In the genomic region with DNA sequence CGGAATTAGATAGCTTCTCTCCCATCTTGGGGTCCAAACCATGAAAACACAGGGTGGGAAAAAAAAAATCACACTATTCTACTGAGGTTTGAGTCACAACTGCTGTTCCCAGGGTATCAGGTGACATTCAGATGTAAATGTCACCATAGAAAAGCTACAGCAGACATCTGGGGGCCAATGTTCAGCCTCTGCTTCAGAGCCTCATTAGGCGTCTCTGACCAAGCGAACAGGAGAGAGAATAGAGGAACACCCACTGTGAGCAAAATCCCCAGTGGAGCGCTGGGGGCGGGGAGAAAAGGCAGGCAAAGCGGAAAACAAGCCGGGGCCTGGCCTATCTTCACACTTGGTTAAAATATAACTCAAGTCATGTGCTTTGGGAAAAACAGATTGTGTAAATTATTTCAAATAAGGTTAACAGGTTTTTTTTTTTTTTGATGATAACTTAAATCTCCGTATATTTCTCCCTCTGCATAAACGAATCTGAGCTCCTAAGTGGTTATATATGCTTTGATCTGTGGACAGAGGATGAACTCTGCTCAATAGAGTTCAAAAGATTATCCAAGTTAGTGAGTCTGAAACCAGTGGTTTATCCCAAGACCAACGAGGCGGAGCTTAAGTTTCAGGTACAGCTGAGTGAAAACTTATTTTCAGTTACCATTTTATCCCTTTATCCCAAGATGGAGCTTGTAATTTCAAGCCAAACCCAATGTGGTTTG, we compare ENCODE assay signal across 9 mouse cellular contexts.
A peak's percentile ranks its signal among the peaks of the same experiment; 100 is the strongest.
DNase-seq lines count a peak whose midpoint lies in the region; ATAC-seq and TF ChIP-seq lines count a peak whose summit lies in the region.
"Had no signal": no experiment of that assay in that cellular context is flagged by ENCODE, and none has a peak within 500 bp of the region (broad histone marks: within the 10 kb centered on the region; RNA-seq: fewer than 3 reads in every experiment).

No protein-coding gene starts in this region.

- no peak; the same call in 1 of the 2 replicates for ATAC-seq in forebrain, postnatal 0 days
- ATAC-seq in embryonic facial prominence, embryonic 13.5 days (ENCODE audit: insufficient number of reproducible peaks, insufficient read depth, low FRiP score, low TSS enrichment, low read depth), result no peak
- peak; percentile 73 for ATAC-seq in kidney, embryonic 14.5 days (ENCODE audit: low FRiP score, low TSS enrichment)
- ATAC-seq in midbrain, embryonic 14.5 days (ENCODE audit: low FRiP score, low TSS enrichment), result 0 out of 2 replicates have a peak, but pooled peaks have one; percentile 10
- no peak for ATAC-seq in megakaryocyte progenitor cell, adult 5-6 weeks (replicated peaks; ENCODE audit: poor library complexity)

- no peaks in the 10 kb centered on the region for H3K9me3 ChIP-seq in forebrain, embryonic 10.5 days
- H3K9me3 ChIP-seq in forebrain, postnatal 0 days (ENCODE audit: low read length), result no peaks in the 10 kb centered on the region
- no peaks in the 10 kb centered on the region for H3K9me3 ChIP-seq in embryonic facial prominence, embryonic 13.5 days
- H3K9me3 ChIP-seq in kidney, embryonic 14.5 days (ENCODE audit: control insufficient read depth, low read length), result no peaks in the 10 kb centered on the region
- H3K9me3 ChIP-seq in midbrain, embryonic 14.5 days (ENCODE audit: control insufficient read depth, low read length), result no peaks in the 10 kb centered on the region

- no peaks in the 10 kb centered on the region for H3K27me3 ChIP-seq in forebrain, embryonic 10.5 days (ENCODE audit: poor library complexity, severe bottlenecking)
- no peaks in the 10 kb centered on the region for H3K27me3 ChIP-seq in forebrain, postnatal 0 days (ENCODE audit: insufficient read depth, low read length)
- H3K27me3 ChIP-seq in embryonic facial prominence, embryonic 13.5 days, result no peaks in the 10 kb centered on the region
- no peaks in the 10 kb centered on the region for H3K27me3 ChIP-seq in kidney, embryonic 14.5 days (ENCODE audit: control insufficient read depth, insufficient read depth, low read length)
- no peaks in the 10 kb centered on the region for H3K27me3 ChIP-seq in midbrain, embryonic 14.5 days (ENCODE audit: control insufficient read depth, insufficient read depth, low read length)
- H3K27me3 ChIP-seq in cerebellum, adult 2 months (ENCODE audit: control insufficient read depth, insufficient read depth, low read length), result no peaks in the 10 kb centered on the region
- H3K27me3 ChIP-seq in thymus, adult 2 months (ENCODE audit: control insufficient read depth, insufficient read depth, low read length), result no peaks in the 10 kb centered on the region

- no peak for TF ChIP-seq POLR2A in cerebellum, adult 2 months (IDR thresholded peaks at IDR 0.05; ENCODE audit: borderline replicate concordance, insufficient read depth, low read length)
- no peak for TF ChIP-seq POLR2A in thymus, adult 2 months (IDR thresholded peaks at IDR 0.05; ENCODE audit: control insufficient read depth, extremely low read depth, insufficient read depth, low read length, poor library complexity)

- no peak for TF ChIP-seq CTCF in forebrain, postnatal 0 days (IDR thresholded peaks at IDR 0.05; ENCODE audit: low read depth)
- no peak for TF ChIP-seq CTCF in cerebellum, adult 2 months (IDR thresholded peaks at IDR 0.05; ENCODE audit: borderline replicate concordance, insufficient read depth, low read depth, low read length)
- TF ChIP-seq CTCF in thymus, adult 2 months (IDR thresholded peaks at IDR 0.05; ENCODE audit: borderline replicate concordance, control insufficient read depth, extremely low read depth, insufficient read depth, low read length, poor library complexity), result no peak

- H3K36me3 ChIP-seq in forebrain, embryonic 10.5 days (replicated peaks), result 0 out of 2 replicates have a peak, but pooled peaks cover 5% of the 10 kb centered on the region
- no peaks in the 10 kb centered on the region for H3K36me3 ChIP-seq in forebrain, postnatal 0 days (ENCODE audit: insufficient read depth)
- H3K36me3 ChIP-seq in embryonic facial prominence, embryonic 13.5 days, result no peaks in the 10 kb centered on the region
- H3K36me3 ChIP-seq in kidney, embryonic 14.5 days (ENCODE audit: control insufficient read depth, insufficient read depth, low read length), result no peaks in the 10 kb centered on the region
- H3K36me3 ChIP-seq in midbrain, embryonic 14.5 days (ENCODE audit: control insufficient read depth, insufficient read depth, low read length), result no peaks in the 10 kb centered on the region
- no peaks in the 10 kb centered on the region for H3K36me3 ChIP-seq in thymus, adult 2 months (ENCODE audit: control insufficient read depth, insufficient read depth, low read length)

- H3K4me3 ChIP-seq in forebrain, embryonic 10.5 days, result peak overlapping the region; percentile 29
- no peak overlapping the region for H3K4me3 ChIP-seq in forebrain, postnatal 0 days (ENCODE audit: low read depth, low read length)
- H3K4me3 ChIP-seq in embryonic facial prominence, embryonic 13.5 days, result no peak overlapping the region
- no peak overlapping the region for H3K4me3 ChIP-seq in kidney, embryonic 14.5 days (ENCODE audit: low read length)
- H3K4me3 ChIP-seq in midbrain, embryonic 14.5 days (replicated peaks; ENCODE audit: low read depth, low read length), result no peak overlapping the region
- no peak overlapping the region for H3K4me3 ChIP-seq in cerebellum, adult 2 months (replicated peaks; ENCODE audit: insufficient read depth, low read depth, low read length)
- H3K4me3 ChIP-seq in thymus, adult 2 months (ENCODE audit: control insufficient read depth, insufficient read depth, low read length), result no peak overlapping the region

- DNase-seq in forebrain, embryonic 10.5 days (ENCODE audit: extremely low spot score, low spot score), result peak; percentile 76
- DNase-seq in forebrain, postnatal 0 days, result no peak
- peak; percentile 72 for DNase-seq in midbrain, embryonic 14.5 days
- no peak for DNase-seq in cerebellum, adult 2 months
- DNase-seq in thymus, adult 2 months, result no peak
- DNase-seq: lung, postnatal 36 days had no signal

- no peak overlapping the region for H3K9ac ChIP-seq in forebrain, postnatal 0 days
- no peak overlapping the region for H3K9ac ChIP-seq in embryonic facial prominence, embryonic 13.5 days
- no peak overlapping the region for H3K9ac ChIP-seq in kidney, embryonic 14.5 days (ENCODE audit: low read depth, low read length)
- H3K9ac ChIP-seq in midbrain, embryonic 14.5 days (replicated peaks; ENCODE audit: low read length), result no peak overlapping the region

- H3K4me1 ChIP-seq in forebrain, embryonic 10.5 days, result peaks cover 89% of the 10 kb centered on the region
- H3K4me1 ChIP-seq in forebrain, postnatal 0 days (ENCODE audit: insufficient read depth), result peaks cover 5% of the 10 kb centered on the region; the same call in 1 of the 2 replicates
- H3K4me1 ChIP-seq in embryonic facial prominence, embryonic 13.5 days, result peaks cover 27% of the 10 kb centered on the region
- peaks cover 17% of the 10 kb centered on the region; the same call in 1 of the 2 replicates for H3K4me1 ChIP-seq in kidney, embryonic 14.5 days (ENCODE audit: control insufficient read depth, insufficient read depth, low read length)
- peaks cover 39% of the 10 kb centered on the region for H3K4me1 ChIP-seq in midbrain, embryonic 14.5 days (ENCODE audit: control insufficient read depth, insufficient read depth, low read length)
- H3K4me1 ChIP-seq in cerebellum, adult 2 months (ENCODE audit: control insufficient read depth, insufficient read depth, low read length), result peaks cover 2% of the 10 kb centered on the region; the same call in 1 of the 2 replicates
- H3K4me1 ChIP-seq in thymus, adult 2 months (replicated peaks; ENCODE audit: control insufficient read depth, insufficient read depth, low read length), result no peaks in the 10 kb centered on the region

- H3K4me2 ChIP-seq in forebrain, postnatal 0 days (ENCODE audit: low read depth), result no peak overlapping the region
- H3K4me2 ChIP-seq in embryonic facial prominence, embryonic 13.5 days, result peak overlapping the region; percentile 19
- H3K4me2 ChIP-seq in kidney, embryonic 14.5 days (replicated peaks; ENCODE audit: low read depth, low read length), result peak overlapping the region; percentile 22
- peak overlapping the region; percentile 27; the same call in 1 of the 2 replicates for H3K4me2 ChIP-seq in midbrain, embryonic 14.5 days (ENCODE audit: low read length)

- peak overlapping the region; percentile 90 for H3K27ac ChIP-seq in forebrain, embryonic 10.5 days
- no peak overlapping the region for H3K27ac ChIP-seq in forebrain, postnatal 0 days (ENCODE audit: low read depth, low read length)
- H3K27ac ChIP-seq in embryonic facial prominence, embryonic 13.5 days, result peak overlapping the region; percentile 44
- peak overlapping the region; percentile 4; the same call in 1 of the 2 replicates for H3K27ac ChIP-seq in kidney, embryonic 14.5 days (ENCODE audit: low read depth, low read length)
- peak overlapping the region; percentile 65 for H3K27ac ChIP-seq in midbrain, embryonic 14.5 days (replicated peaks; ENCODE audit: low read depth, low read length)
- H3K27ac ChIP-seq in cerebellum, adult 2 months (ENCODE audit: insufficient read depth, low read length), result no peak overlapping the region
- no peak overlapping the region for H3K27ac ChIP-seq in thymus, adult 2 months (ENCODE audit: control insufficient read depth, insufficient read depth, low read length)

- 8% methylated on average over 11 of the region's 11 CpGs for WGBS in forebrain, embryonic 10.5 days
- 13% methylated on average over 11 of the region's 11 CpGs for WGBS in forebrain, postnatal 0 days
- WGBS in embryonic facial prominence, embryonic 13.5 days, result 13% methylated on average over 11 of the region's 11 CpGs
- WGBS in kidney, embryonic 14.5 days, result 18% methylated on average over 11 of the region's 11 CpGs
- 4% methylated on average over 11 of the region's 11 CpGs for WGBS in midbrain, embryonic 14.5 days
- 56% methylated on average over 11 of the region's 11 CpGs for WGBS in cerebellum, adult 2 months
- 87% methylated on average over 11 of the region's 11 CpGs for WGBS in thymus, adult 2 months

Comparison
In these comparisons a context has a peak if more than half of its experiments do, and no peak if none do; other contexts are left out.
1. DNase-seq: peak in forebrain, embryonic 10.5 days (single experiment) and midbrain, embryonic 14.5 days (single experiment); none in forebrain, postnatal 0 days (single experiment), cerebellum, adult 2 months (0 of 2) and thymus, adult 2 months (single experiment).
2. H3K27ac ChIP-seq: peak in forebrain, embryonic 10.5 days (single experiment), embryonic facial prominence, embryonic 13.5 days (single experiment), kidney, embryonic 14.5 days (single experiment) and midbrain, embryonic 14.5 days (single experiment); none in forebrain, postnatal 0 days (single experiment), cerebellum, adult 2 months (single experiment) and thymus, adult 2 months (single experiment).
3. ATAC-seq: peak in kidney, embryonic 14.5 days (single experiment) and midbrain, embryonic 14.5 days (single experiment); none in forebrain, postnatal 0 days (single experiment), embryonic facial prominence, embryonic 13.5 days (single experiment) and megakaryocyte progenitor cell, adult 5-6 weeks (single experiment).